Mouse (Mus musculus): ENCODE results near the gene Crp.

DNA sequence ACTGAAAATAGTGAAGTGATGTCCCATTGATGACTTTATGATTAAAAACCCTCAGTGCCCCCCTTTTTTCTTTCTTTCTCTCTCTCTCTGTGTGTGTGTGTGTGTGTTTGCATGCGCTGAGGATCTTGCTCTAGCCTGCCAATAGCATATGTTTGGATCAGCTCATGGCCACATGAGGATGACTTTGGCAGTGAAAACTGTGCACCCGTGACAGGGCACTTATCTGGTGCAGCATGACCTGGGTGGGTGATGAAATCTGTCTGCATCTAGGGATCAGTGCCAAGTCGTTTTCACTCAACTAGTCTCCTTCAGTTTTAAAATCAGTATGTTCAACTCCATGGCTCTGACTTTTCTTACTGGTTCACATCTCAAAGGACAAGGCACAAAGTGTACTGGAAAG lies 12.7 kb upstream of the Crp start:
- no peak for TF ChIP-seq CTCF (IDR thresholded peaks at IDR 0.05; ENCODE audit: control insufficient read depth, insufficient read depth, low read length)
- no peak for TF ChIP-seq POLR2A (IDR thresholded peaks at IDR 0.05; ENCODE audit: borderline replicate concordance, control insufficient read depth, low read depth, low read length)
